16 mouse cellular contexts compared by ENCODE assay signal in genomic region chr14:104326089-104326488, GRCm38 (mm10).
A peak's percentile ranks its signal among the peaks of the same experiment; 100 is the strongest.
DNase-seq lines count a peak whose midpoint lies in the region; ATAC-seq and TF ChIP-seq lines count a peak whose summit lies in the region.
"Had no signal": no experiment of that assay in that cellular context is flagged by ENCODE, and none has a peak within 500 bp of the region (broad histone marks: within the 10 kb centered on the region; RNA-seq: fewer than 3 reads in every experiment).

No protein-coding gene starts in this region.

- no peak overlapping the region for H3K4me3 ChIP-seq in forebrain, postnatal 0 days (ENCODE audit: low read depth, low read length)
- no peak overlapping the region for H3K4me3 ChIP-seq in forebrain, embryonic 10.5 days
- H3K4me3 ChIP-seq in midbrain, embryonic 11.5 days (ENCODE audit: low read depth, low read length), result no peak overlapping the region
- H3K4me3 ChIP-seq in midbrain, embryonic 10.5 days, result no peak overlapping the region
- H3K4me3 ChIP-seq: intestine, embryonic 15.5 days had no signal

- 32% methylated on average over 10 of the region's 10 CpGs for WGBS in forebrain, postnatal 0 days
- 77% methylated on average over 10 of the region's 10 CpGs for WGBS in forebrain, embryonic 10.5 days
- WGBS in midbrain, embryonic 11.5 days, result 56% methylated on average over 10 of the region's 10 CpGs
- WGBS in midbrain, embryonic 10.5 days, result 66% methylated on average over 10 of the region's 10 CpGs

- no peaks in the 10 kb centered on the region for H3K9me3 ChIP-seq in forebrain, postnatal 0 days (ENCODE audit: low read length)
- H3K9me3 ChIP-seq in forebrain, embryonic 10.5 days, result no peaks in the 10 kb centered on the region
- H3K9me3 ChIP-seq in midbrain, embryonic 11.5 days (ENCODE audit: control insufficient read depth, low read length), result no peaks in the 10 kb centered on the region
- no peaks in the 10 kb centered on the region for H3K9me3 ChIP-seq in midbrain, embryonic 10.5 days (replicated peaks)
- H3K9me3 ChIP-seq: intestine, embryonic 15.5 days had no signal

- no peaks in the 10 kb centered on the region; the same call in 1 of the 2 replicates for H3K27me3 ChIP-seq in forebrain, postnatal 0 days (ENCODE audit: insufficient read depth, low read length)
- H3K27me3 ChIP-seq in forebrain, embryonic 10.5 days (ENCODE audit: poor library complexity, severe bottlenecking), result no peaks in the 10 kb centered on the region
- H3K27me3 ChIP-seq in midbrain, embryonic 11.5 days (ENCODE audit: control insufficient read depth, insufficient read depth, low read length), result no peaks in the 10 kb centered on the region
- H3K27me3 ChIP-seq in midbrain, embryonic 10.5 days (ENCODE audit: low read depth, poor library complexity, severe bottlenecking), result no peaks in the 10 kb centered on the region
- H3K27me3 ChIP-seq: intestine, embryonic 15.5 days; Patski had no signal

- H3K36me3 ChIP-seq in forebrain, postnatal 0 days (ENCODE audit: insufficient read depth), result no peaks in the 10 kb centered on the region
- H3K36me3 ChIP-seq in forebrain, embryonic 10.5 days (replicated peaks), result no peaks in the 10 kb centered on the region
- no peaks in the 10 kb centered on the region for H3K36me3 ChIP-seq in midbrain, embryonic 11.5 days (ENCODE audit: control insufficient read depth, insufficient read depth, low read length)
- H3K36me3 ChIP-seq in midbrain, embryonic 10.5 days, result no peaks in the 10 kb centered on the region
- H3K36me3 ChIP-seq: intestine, embryonic 15.5 days had no signal

- H3K27ac ChIP-seq in forebrain, postnatal 0 days (ENCODE audit: low read depth, low read length), result no peak overlapping the region
- H3K27ac ChIP-seq in forebrain, embryonic 10.5 days, result no peak overlapping the region
- H3K27ac ChIP-seq in midbrain, embryonic 11.5 days (ENCODE audit: low read depth, low read length), result no peak overlapping the region
- no peak overlapping the region for H3K27ac ChIP-seq in midbrain, embryonic 10.5 days (replicated peaks)
- H3K27ac ChIP-seq: intestine, embryonic 15.5 days; stomach, postnatal 0 days had no signal

- ATAC-seq in forebrain, postnatal 0 days, result 0 out of 2 replicates have a peak, but pooled peaks have one; percentile 34
- peak; percentile 71 for ATAC-seq in midbrain, embryonic 11.5 days (ENCODE audit: low FRiP score)
- ATAC-seq: intestine, embryonic 15.5 days; Patski had no signal

- DNase-seq in forebrain, postnatal 0 days, result peak; percentile 19
- no peak for DNase-seq in forebrain, embryonic 10.5 days (ENCODE audit: extremely low spot score, low spot score)
- no peak for DNase-seq in midbrain, embryonic 11.5 days (ENCODE audit: low spot score, missing footprints)
- no peak for DNase-seq in midbrain, embryonic 10.5 days (ENCODE audit: low spot score)
- peak; percentile 29 for DNase-seq in mesoderm, embryonic 11.5 days (ENCODE audit: low read depth, low spot score)
- no peak for DNase-seq in ovary, postnatal 14 days (ENCODE audit: low spot score)
- DNase-seq in lung, postnatal 14 days, result no peak
- DNase-seq: B cell, adult 2 months; cerebellum, postnatal 36 days; gastrocnemius, postnatal 10 days; heart, postnatal 14 days; lung, postnatal 4 days; thymus, postnatal 25 days had no signal

- no peak for TF ChIP-seq CTCF in forebrain, postnatal 0 days (IDR thresholded peaks at IDR 0.05; ENCODE audit: low read depth)

- H3K4me2 ChIP-seq in forebrain, postnatal 0 days (ENCODE audit: low read depth), result no peak overlapping the region
- no peak overlapping the region for H3K4me2 ChIP-seq in midbrain, embryonic 11.5 days
- H3K4me2 ChIP-seq: intestine, embryonic 15.5 days had no signal

- no peaks in the 10 kb centered on the region for H3K4me1 ChIP-seq in forebrain, postnatal 0 days (ENCODE audit: insufficient read depth)
- H3K4me1 ChIP-seq in forebrain, embryonic 10.5 days, result peaks cover 5% of the 10 kb centered on the region; the same call in 1 of the 2 replicates
- no peaks in the 10 kb centered on the region for H3K4me1 ChIP-seq in midbrain, embryonic 11.5 days (ENCODE audit: control insufficient read depth, insufficient read depth, low read length)
- no peaks in the 10 kb centered on the region for H3K4me1 ChIP-seq in midbrain, embryonic 10.5 days
- H3K4me1 ChIP-seq: intestine, embryonic 15.5 days had no signal

- H3K9ac ChIP-seq in forebrain, postnatal 0 days, result no peak overlapping the region
- H3K9ac ChIP-seq in midbrain, embryonic 11.5 days (ENCODE audit: low read length), result no peak overlapping the region
- H3K9ac ChIP-seq: intestine, embryonic 15.5 days had no signal

Comparison
In these comparisons a context has a peak if more than half of its experiments do, and no peak if none do; other contexts are left out.
1. DNase-seq: peak in forebrain, postnatal 0 days (single experiment) and mesoderm, embryonic 11.5 days (single experiment); none in forebrain, embryonic 10.5 days (single experiment), midbrain, embryonic 11.5 days (single experiment), midbrain, embryonic 10.5 days (single experiment), ovary, postnatal 14 days (single experiment) and lung, postnatal 14 days (single experiment).